Mouse (Mus musculus): ENCODE results near the gene Gpr180.

DNA sequence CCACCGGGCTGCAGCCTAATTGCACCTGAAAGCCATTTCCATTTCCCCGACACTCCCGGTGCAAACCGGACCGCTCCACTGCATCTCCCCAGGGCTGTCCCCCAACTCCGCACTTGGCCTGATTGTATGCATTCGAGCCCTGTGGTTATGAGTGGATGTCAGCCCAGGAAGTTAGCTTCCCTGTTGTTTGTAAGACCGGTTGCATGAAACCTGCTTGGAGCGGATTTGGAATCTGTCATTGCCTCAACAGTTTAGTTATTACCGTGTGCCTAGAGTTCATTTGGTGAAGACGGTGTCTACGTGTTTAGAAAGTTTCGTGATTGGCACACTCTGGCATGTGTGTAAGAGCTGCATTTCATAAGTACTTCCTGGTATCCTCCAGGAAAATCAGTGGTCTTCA, 529 bp downstream of the Gpr180 start:
- TF ChIP-seq CTCF (IDR thresholded peaks at IDR 0.05; ENCODE audit: low read depth, low read length) (no peak), POLR2A (IDR thresholded peaks at IDR 0.05; ENCODE audit: borderline replicate concordance, low read depth, low read length) (no peak)

All from bone marrow macrophage, adult 2 months (primary cell).